Mouse (Mus musculus) central nervous system, embryonic 18 days (tissue): Measurements from ENCODE around the gene Ifi208. TPM values are rescaled to one million over a fixed set of nuclear protein-coding genes. Genes with fewer than 3 reads are reported as not detected.

Source experiments
- polyA plus RNA-seq: library from polyadenylated mRNA; depleted of rRNA; stranded (reverse); fragments of >200 nt; gene quantifications from 2 replicates; pipeline ENCODE4 v1.2.3, GENCODE M21; 2012; rRNA removed

Gene Ifi208
- 0.03 TPM in 1 of 2 replicates, not detected in the other for polyA plus RNA-seq

GRCm38 (mm10) chr1:173673458-173674097, at the start of gene Ifi208:
Gene Ifi208, plus strand, starts transcription at chr1:173673675.

GRCm38 (mm10) chr1:173630622-173631021, 42.9 kb upstream of the Ifi208 start, which contains the start of gene Ifi209:
Gene Ifi209, plus strand, starts transcription at chr1:173630917.

GRCm38 (mm10) chr1:173741656-173742055, 68.2 kb downstream of the Ifi208 start, which contains the start of gene Ifi207:
Gene Ifi207, minus strand, starts transcription at chr1:173741747.

Other genes starting within 250 kb of the Ifi208 start
- 0.12 TPM in 2 replicates for gene Ifi206, start 182.6 kb upstream of the Ifi208 start, polyA plus RNA-seq
- not detected in 2 replicates for gene Ifi214, start 137.7 kb upstream of the Ifi208 start, polyA plus RNA-seq
- 0.19 and 0.49 TPM in 2 replicates for gene Ifi213, start 74.4 kb upstream of the Ifi208 start, polyA plus RNA-seq
- gene Ifi209, start 42.8 kb upstream of the Ifi208 start, polyA plus RNA-seq, result 0.09 and 0.13 TPM in 2 replicates
- gene Ifi207, start 68.1 kb downstream of the Ifi208 start, polyA plus RNA-seq, result 0.65 and 0.84 TPM in 2 replicates
- gene Ifi204, start 93.3 kb downstream of the Ifi208 start, polyA plus RNA-seq, result 0.63 and 0.70 TPM in 2 replicates
- 0.36 and 0.41 TPM in 2 replicates for gene Ifi211, start 239.4 kb downstream of the Ifi208 start, polyA plus RNA-seq